Mouse (Mus musculus): ENCODE data around the gene D11Wsu47e.

GRCm38 (mm10) chr11:113678373-113678772 lies 5.8 kb upstream of the D11Wsu47e start:
- TF ChIP-seq POLR2A (IDR thresholded peaks at IDR 0.05; ENCODE audit: borderline replicate concordance, control insufficient read depth, low read depth, low read length): no peak
- TF ChIP-seq CTCF (IDR thresholded peaks at IDR 0.05; ENCODE audit: control insufficient read depth, insufficient read depth, low read length): no peak
